Mouse (Mus musculus): ENCODE measurements around the gene Nin.

The Nin gene

GRCm38 (mm10) chr12:70082935-70083532, 30.5 kb downstream of the Nin start:
- no peak for DNase-seq (ENCODE audit: low spot score)

DNA sequence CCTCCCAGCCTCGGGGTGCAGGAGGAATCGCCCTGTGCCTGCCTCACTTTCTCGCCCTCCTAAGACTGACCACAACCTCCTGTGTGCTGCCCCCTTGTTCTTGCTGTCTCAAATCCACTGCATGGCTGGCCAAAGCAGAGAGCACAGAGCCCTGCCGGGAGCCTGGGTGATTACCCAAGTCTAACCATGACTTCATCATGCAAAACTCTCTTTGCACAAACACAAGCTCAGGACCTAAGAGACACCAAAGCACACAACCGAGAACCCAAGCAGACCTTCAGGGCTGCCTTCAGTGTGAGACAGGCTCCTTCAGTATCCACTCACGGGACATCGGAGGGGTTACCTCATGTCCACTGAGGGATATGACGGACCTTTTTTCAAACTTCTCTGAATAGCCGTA, 31.0 kb downstream of the Nin start:
- no peak for DNase-seq (ENCODE audit: low spot score)

GRCm38 (mm10) chr12:70078471-70079025, 35.0 kb downstream of the Nin start:
- no peak for DNase-seq (ENCODE audit: low spot score)

DNA sequence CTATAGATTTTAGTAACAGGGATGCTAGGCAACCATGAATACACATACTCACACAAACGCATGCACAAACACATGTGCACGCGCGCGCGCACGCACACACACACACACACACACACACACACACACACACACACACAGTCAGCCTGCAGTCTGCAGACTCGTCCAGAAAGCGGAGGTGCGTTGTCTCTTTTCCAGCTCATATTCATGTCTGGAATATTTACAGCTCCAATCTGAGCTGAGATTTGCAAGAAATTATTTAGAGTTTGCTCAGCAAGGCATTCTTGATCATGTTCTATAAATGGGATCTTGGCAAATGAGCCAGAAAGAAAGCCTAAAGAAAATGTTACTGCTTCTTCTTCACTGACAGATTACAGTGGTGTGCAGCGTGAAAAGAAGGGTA, 37.0 kb downstream of the Nin start:
- DNase-seq (ENCODE audit: low spot score) = no peak

GRCm38 (mm10) chr12:70075001-70075400, 38.5 kb downstream of the Nin start:
- DNase-seq (ENCODE audit: low spot score) = no peak

GRCm38 (mm10) chr12:70070888-70071287, 42.6 kb downstream of the Nin start:
- no peak for DNase-seq (ENCODE audit: low spot score)

DNA sequence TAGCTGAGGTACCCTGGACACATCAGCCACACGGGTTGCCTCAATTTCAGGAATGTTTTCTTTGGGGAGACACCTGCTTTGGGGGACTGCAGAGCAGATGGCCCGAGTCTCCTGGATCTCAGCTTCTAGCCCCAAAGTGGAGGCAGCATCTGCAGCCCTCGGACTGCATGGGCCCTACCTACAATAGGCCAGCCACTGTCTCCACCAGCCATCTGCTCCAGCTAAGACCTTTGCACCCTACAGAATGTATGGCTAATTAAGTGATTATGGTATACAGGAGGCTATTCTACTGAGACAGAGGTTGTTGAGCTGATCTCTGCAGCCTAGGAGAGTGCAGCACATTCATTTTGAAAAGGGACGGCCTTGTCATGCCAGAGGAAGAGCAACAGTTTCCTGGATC, 43.2 kb downstream of the Nin start:
- DNase-seq (ENCODE audit: low spot score) = no peak

DNA sequence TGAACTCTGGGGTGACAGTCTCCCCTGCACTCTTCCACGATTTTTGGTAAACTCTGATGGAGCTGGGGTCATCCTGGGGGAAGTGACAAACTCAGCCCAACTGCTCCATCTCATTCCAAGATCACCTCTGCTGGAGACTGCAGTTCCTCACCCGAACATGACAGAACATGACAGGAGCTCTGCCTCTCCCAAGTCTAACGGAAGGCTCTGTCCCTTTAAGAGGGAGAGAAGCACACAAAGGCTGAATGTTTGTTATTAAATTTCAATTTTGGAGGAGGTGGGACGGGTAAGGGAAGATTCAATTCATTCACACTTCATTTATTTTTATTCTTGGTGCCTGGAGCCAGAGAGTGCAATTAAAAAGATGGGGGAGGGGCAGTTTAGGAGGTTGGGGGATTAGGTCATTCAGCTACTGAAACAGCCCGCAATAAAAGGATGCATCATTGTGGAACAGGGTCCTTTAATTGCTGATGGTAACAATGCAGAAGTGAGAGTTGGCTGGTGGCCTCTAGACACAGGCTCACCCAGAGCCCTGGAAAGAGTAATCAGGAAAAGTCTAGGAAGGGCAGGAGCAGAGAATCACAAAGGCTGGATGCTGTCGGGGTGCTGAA, 44.8 kb downstream of the Nin start:
- no peak for DNase-seq (ENCODE audit: low spot score)

GRCm38 (mm10) chr12:70067849-70068248, 45.7 kb downstream of the Nin start:
- no peak for DNase-seq (ENCODE audit: low spot score)

DNA sequence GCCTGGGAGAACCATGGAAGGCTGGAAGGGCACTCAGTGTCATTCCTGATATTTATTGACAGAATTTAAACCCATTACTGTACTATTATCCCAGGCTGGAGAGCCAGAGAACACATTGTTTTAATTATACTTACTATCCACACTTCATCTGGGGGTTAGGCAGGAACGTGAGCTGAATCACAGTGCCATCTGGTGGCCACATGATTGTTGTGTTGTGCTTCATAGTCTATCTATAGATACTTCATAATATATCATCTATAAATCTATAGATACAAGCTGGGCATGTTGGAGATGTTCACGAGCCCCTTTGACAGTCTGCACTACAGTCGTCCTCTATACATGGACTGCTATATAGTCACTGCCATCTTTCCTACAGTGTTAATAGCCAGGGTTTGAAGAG, 51.4 kb downstream of the Nin start:
- peak; percentile 42 for DNase-seq (ENCODE audit: low spot score)

DNA sequence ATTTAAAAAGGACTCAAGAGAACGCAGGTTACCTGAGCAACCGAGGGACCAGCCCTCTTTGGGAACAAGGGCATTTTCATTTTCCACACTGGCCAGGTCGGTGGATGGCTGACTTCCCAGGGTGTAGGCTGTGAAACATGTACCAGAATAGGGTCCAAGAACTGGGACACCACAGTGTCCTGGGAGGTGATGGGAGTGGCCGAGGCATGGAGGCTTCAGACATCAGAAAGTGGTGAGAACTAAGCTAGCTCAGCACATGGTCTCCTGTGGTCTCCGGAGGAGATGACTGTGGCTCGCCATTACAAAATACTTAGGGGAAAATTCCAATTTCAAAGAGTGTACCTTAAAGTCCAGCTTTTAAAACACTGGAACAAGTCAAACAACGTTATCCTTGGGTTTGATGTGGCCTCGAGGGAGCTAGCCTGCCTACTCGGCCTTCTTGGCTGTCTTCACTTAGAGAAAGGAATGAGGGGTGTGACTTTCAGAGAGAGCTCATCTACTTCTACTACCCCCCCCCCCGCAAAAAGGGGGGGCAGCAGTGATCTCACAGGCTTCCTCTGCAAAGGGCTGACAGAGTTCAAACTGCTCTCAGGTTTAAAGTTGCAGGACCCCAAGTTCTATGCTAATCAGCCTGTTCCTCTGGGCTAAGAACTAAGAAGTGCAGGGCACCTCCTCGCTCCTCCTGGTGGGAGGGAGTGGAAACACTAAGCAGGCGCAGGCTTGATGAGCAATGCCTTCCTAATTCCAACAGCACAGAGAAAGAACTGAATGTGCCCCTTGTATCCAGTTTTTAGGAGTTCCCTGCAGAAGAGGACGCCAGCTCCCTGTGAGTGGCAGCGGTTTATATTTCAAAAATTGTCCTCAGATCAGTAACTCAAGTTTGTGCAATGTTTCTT, 54.3 kb downstream of the Nin start:
- no peak for DNase-seq (ENCODE audit: low spot score)

DNA sequence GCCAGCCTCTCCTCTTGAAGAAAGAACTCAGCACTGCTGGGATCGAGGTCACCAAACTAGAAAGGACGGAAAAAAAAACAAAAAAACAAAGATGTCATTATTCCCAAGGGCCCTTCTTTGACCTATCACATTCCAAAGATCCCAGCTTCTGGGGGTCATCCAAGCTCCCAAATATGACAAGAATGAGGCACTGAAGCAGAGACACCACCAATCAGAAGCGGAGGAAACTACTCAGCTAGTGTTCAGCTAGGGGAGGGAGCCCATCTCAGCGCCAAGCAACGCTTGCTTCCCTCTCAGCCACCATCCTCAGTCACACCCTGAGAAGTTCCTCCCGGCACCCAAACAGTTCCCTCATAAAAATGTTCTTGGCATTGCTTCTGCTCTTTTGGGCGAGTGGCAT, 62.8 kb downstream of the Nin start:
- DNase-seq (ENCODE audit: low spot score) = no peak

GRCm38 (mm10) chr12:70048741-70049140, 64.8 kb downstream of the Nin start:
- no peak for DNase-seq (ENCODE audit: low spot score)

DNA sequence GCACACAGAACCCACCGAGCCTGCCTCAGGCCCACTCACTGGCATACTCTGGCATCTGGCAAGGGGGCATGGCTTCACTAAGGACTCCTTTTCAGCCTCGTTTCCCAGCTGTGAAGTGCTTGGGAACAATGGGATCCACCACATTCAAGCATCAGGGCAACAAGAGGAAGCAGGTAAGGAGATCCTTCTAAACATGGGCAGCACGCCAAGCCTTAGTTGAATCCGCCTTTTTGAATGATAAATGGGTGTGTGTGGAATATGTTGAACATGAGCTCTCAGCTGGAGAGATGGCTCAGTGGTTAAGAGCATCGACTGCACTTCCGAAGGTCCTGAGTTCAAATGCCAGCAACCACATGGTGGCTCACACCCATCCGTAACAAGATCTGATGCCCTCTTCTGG, 66.2 kb downstream of the Nin start:
- no peak for DNase-seq (ENCODE audit: low spot score)

DNA sequence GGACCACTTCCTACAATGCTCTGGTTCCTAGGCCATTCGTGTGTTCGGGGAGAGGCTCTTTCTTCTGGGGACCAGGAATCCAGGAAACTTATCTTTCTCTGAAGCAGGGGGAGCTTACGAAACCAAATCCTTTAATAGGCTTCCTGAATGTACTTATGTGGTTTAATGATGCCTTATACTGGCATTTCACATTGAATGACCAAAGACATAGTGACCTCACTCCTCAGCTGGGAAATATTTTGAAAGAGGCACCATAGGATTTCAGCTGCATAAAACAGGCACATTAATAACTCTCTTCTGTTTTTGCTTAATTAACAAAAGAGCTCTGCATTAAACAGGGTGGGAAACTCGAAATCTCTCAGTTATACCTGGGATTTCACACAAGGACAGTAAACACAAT, 69.2 kb downstream of the Nin start:
- no peak for DNase-seq (ENCODE audit: low spot score)

DNA sequence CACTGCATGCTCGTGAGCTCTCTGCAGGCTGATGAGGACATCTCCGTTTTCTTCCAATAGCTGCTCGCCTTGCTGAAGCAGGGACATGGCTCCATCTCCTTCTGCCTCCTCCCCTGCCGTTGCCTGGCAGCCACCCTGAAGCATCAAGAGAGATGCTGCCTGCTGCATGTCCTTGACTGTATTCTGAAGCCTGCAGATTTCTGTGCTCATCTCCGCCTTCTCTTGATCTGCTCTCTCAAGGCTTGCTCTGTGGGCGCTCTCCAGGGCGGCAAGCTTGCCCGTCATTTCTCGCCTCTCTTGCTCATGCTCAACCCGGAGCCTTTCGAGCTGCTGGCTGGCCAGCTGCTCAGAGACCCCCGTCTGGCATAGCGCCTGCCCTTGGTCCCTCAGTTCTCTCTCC, 70.1 kb downstream of the Nin start:
- DNase-seq (ENCODE audit: low spot score) = no peak

GRCm38 (mm10) chr12:70040981-70041380, 72.5 kb downstream of the Nin start:
- no peak for DNase-seq (ENCODE audit: low spot score)

GRCm38 (mm10) chr12:70036722-70037305, 76.7 kb downstream of the Nin start:
- no peak for DNase-seq (ENCODE audit: low spot score)

DNA sequence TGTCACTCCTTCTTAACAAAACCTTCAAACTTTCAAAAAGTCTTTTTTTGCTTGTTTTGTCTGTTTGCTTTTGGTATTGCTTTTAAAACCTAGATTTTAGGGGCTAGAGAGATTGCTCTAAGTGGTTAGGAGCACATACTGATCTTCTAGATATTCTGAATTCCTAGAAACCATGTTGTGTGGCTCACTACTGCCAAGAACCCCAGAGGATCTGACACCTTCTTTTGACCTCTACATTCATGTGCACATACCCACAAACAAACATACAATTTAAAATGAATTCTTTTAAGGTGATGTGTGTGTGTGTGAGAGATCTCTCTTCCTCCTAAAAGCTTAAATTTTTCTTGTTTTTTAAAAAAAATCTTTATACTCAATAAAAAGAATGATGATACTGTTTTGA, 87.3 kb downstream of the Nin start:
- DNase-seq (ENCODE audit: low spot score) = no peak

- no peak for DNase-seq (ENCODE audit: low spot score)
Observed at GRCm38 (mm10) chr12:70025431-70025830, 88.1 kb downstream of the Nin start.

DNA sequence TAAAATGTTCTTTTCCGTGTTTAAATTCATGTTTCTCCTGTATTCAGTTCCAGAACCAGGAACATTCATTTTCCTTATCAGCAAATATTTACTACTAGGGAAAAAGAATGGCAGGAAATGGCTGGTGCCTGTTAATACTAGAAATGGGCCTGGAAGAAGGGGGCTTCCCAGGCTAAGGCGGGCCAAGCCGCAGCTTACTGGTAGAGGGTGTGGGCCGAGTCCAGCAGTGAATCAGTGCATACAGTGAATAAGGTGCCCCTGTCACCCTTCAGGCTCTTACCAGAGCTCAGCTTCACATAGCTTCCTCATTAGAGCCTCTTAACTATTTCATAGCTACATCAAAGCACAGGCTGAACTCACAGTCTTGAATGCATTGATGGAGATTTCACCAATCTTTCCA, 89.9 kb downstream of the Nin start:
- DNase-seq (ENCODE audit: low spot score) = no peak

- no peak for DNase-seq (ENCODE audit: low spot score)
Observed at GRCm38 (mm10) chr12:70018153-70018552, 95.4 kb downstream of the Nin start.

- DNase-seq (ENCODE audit: low spot score) = no peak
Observed at GRCm38 (mm10) chr12:70015936-70016335, 97.6 kb downstream of the Nin start.

All from layer of hippocampus, adult 9-10 months (tissue).